Mouse (Mus musculus) spleen, adult 12 weeks (tissue): ENCODE results near the gene Srms.

Source experiments
- DNase-seq: peaks from one replicate; pipeline ENCODE4 v3.0.0; 2022; ENCODE audit warnings: low spot score

Gene Srms

DNA sequence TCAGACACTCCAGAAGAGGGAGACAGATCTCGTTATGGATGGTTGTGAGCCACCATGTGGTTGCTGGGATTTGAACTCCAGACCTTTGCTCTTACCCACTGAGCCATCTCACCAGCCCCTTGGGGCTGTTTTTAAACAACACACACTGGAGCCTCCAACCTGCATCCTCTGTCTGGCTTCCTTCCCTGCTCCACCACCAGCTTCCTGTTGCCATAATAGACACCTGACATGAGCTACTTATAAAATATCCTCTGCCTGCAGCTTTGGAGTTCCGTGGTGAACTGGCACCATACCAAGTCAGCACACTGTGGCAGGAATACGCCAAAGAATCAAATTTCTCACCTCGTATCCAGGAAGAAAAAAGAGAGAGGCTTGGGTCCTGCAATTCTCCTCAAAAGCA, 52.2 kb downstream of the Srms start:
- DNase-seq: no peak

DNA sequence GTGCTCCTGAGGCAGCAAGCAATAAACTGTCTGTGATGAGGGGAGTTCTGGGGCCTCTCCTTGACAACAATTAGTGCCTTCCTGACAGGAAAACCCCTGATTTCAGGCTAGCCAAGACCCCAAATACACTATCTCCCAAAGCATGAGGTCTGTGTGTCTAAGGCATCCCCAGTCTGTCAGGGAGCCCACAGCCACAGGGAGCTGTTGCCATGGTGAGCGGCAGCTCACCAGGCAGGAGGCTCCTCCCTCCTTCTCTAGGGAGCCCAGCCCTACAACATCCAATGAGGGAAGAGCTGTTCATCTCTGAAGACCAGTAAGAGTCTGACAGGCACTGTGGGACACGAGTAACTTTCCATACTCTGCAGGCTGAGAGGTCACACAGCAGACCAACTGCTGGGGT, 53.2 kb downstream of the Srms start:
- DNase-seq: no peak

DNA sequence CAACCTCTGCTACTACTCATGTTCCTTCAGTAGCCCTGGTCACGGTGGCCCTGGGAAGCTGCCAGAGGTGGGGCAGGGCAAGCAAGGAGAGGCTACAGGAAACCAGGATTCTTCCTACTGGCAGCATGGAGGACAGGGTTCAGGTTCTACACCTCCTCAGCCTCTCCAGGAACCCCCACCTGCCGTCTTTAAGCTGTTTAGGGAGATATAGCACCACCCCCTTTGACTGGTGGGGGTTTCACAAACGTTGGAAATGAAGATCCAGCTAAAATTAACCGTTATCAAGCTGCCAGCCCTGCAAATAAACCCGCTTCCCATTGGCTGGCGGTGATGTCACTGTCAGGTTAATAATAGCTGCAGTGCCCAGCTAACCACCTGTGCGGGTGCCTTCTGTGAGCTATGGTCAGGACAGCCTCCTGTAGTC, 53.9 kb downstream of the Srms start:
- no peak for DNase-seq

DNA sequence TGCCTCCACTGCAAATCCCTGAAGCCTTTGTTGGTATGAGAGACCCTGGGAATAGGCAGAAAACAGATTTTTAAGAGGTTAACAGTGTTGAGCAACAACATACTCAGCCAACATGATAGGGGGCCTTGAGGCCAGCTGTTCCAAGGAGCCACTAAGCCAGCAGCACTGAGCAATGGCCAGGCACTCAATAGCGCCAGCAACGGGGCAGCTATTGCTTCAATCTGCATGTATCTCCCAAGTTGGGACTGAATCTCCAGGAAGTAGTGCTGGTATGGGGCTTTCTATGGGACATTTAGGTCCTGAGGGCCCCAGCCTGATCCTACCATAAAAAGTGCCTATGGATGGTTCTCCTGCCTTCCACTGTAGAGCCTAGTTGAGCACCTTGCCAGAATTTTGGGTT, 54.5 kb downstream of the Srms start:
- DNase-seq: no peak

DNA sequence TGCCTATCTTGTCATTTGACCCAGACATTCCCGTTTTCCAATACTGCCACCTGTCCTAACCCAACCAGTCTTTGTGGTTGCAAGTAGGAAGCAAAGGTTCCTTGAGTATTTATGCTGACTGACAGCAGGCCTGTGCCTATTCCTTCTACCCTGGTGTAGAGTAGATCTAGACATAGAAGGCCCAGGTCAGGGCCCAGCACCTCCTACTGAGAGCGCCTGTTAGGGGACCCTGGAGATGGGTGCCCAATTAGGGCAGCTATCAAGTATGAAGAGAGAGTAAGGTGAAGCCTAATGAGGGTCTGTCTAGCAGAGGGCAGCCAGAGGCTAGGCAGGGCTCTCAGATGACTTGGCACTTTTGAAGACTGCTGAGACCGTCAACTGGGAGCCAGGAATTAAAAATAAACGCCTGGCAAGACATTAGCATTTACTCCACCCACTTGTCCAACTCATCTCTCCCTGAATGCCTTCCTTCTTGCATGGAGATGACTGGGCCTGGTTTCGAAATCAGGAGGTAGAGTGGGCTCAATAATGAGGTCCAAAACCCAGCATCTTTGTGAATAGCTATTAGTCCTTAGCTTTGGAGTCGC, 55.2 kb downstream of the Srms start:
- no peak for DNase-seq

DNA sequence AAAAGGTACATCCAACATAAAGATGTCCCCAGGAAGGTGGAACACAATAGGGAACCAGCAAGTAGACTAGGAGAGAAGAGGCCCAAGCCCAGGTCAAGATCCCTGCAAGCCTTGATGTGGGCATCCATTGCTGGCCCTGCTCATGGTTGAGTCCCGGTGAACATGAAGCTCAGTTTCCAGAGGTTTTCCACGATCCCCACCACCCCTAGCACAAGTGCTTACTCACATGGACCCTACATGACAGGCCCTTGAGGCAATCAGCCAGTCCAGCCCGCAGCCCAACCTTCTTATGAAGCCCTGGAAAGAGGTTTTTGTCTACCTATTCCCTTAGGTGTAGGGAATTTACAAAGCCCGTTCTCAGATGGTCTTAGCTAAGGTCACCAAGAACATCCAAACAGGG, 55.8 kb downstream of the Srms start:
- DNase-seq: no peak

DNA sequence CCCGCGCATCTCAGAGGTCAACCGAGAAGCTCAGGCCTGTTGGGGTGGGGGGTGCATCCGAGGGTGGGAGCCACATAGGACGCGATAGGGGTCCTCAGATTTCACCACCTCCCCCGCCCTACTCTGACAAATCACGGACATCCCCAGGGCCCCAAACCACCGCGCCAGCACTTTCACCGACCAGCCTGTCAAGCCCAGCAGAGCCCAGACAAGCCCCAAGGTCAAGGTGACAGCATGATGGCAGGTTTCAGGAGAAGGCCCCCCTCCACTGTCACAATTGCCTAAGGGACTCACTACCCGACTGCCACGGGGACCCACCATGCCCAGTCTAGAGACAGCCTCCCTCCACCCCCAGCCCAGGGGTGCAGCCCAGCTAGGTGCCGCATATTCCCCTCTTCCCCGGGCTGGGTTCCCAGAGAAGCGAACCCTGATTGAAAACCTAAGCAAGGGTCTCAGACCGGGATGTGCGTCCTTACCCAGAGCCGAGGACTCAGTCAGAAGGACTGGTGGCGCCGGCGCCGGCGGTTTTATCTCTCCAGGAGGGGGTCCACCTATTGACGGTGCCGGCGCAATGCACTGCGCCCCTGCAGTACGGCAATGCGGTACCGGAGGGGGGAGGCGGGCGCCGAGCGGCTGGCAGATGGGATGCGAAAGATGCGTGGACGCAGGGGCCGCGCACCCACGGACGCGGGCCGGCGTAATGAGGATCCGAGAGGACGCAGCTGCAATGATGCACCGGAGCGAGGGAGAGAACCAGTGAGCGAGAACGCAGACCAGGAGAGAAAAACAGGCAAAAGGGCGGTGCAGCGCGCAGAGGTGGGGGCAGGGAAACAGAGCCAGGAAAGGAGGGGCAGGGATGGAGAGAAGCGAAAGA, 56.5 kb downstream of the Srms start, which contains the start of gene Eef1a2:
Gene Eef1a2 (minus strand): TSS at position 767 of the 874 bp plus-strand sequence.
- no peak for DNase-seq

DNA sequence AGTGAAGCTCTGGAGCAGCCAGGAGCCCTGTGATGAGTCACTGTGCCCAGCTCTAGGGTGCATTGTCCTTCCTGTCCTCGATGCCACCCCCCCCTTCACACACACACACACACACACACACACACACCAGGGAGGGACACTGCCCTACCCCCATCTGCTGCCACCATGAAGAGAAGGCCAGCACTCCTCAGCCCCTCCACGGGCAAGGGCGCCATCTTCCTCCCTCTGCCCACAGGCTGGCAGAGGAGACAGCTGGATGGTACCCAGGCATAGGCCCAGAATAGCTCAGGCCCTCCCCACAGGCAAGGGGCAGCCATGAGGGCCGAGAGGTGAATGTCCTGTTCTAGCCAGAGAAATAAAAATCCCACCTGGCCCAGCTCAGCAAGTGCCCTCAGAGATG, 57.2 kb downstream of the Srms start:
- no peak for DNase-seq
